Mouse (Mus musculus) neutrophil, adult 5-6 weeks (primary cell): ENCODE measurements around the gene Plb1. TPM values are rescaled to one million over a fixed set of nuclear protein-coding genes. Genes with fewer than 3 reads are reported as not detected.

Experiments used
- ATAC-seq: fragments of 151-379, 151-347 bp; 2 replicates; pipeline ENCODE4 v1.8.0; 2017; ENCODE audit warnings: mild to moderate bottlenecking, moderate TSS enrichment; ENCODE audit not compliant: insufficient number of reproducible peaks, poor library complexity, low FRiP score, severe bottlenecking; ENCODE audit errors: extremely low read depth
- total RNA-seq: library from RNA; stranded (forward); fragments of 200-1000 nt; gene quantifications from 2 replicates; pipeline ENCODE4 v1.2.3, GENCODE M21; 2017

Plb1 gene
- total RNA-seq, 1 experiment from 2014 or later: 0.70 TPM

DNA sequence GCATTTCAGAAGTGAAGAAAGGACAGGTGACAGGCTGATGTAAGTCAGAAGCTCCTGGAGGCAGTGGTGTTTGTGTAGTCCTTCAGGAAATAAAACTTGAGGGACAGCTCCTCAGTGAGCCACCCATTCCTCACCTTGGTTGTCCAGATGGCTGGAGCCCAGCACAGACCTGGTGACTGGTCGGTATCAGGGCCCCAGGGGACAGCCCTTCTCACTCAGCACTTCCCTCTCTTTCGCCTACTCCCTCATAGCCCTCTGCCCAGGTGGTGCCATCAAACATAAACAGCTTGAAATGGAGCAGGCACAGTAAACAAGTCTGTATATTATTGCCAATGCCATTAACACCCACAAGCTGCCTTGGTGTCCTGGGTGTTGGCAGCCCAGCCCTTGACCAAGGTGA lies 8.2 kb downstream of the Plb1 start:
- no peak for ATAC-seq

DNA sequence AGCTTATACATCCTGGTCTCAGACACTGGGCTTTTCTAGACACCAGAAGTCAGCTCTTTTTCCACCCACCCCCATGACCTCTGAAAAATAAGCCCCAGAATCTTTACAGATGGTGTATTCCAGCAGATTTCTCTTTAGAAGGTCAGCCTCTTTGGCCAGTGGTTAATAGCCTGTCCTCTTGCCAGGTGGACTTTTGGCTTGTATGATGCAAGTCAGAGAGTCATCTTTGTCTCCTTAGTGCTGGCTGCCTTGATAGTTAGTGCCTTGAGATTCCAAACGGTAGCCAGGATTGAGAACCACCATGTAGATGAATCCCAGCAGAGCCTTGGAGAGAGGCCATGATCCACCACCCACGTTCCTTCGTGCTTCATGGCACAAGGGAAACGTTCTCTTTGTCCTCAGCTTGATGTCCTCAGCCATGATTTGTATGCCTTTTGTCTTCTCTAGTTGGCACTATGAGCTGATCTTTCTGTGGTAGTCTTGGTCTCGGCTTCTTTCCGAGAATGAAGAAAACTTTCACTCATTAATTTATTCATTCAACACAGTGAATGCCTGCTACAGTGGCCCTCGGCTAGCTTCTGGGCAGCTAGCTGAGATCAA lies 10.9 kb downstream of the Plb1 start:
- ATAC-seq: no peak

DNA sequence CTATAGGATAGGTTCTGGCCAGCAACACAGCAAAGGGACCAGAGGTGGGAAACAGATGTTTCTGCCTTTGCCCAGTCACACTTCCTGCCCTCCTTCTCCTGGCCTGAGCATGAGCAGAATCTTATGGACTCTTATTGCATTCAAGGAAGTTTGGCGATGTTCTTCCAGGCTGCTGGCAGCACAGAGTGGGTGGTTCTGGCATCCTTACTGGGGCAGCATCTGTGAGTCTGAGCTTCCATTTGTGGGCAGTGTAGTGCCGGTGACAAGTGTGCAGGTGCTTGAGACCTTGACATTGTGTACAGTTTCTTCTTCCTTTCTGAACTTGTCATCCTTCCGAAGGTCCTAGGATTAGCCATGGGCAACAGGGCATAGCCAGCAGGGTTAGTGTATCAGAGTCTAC lies 12.9 kb downstream of the Plb1 start:
- ATAC-seq: no peak

DNA sequence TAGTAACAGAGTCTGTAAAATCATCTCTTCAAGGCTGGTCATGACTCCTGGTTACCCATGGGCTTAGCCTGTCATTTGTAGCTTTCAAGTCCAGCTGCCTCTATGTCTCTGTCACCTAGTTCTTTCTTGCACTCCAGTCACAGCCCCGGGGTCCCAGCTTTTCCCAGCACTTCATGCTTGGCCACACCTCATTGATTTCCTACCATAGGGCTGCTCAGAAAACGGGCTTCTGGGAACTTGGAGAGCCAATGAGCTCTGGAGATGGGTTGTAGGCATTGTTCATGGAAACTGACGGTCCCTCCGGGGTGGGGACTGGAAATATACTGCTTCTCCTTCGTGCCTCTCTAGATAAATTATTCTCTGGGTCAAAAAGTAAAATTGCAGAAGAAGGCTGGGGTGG lies 28.2 kb downstream of the Plb1 start:
- ATAC-seq: no peak

DNA sequence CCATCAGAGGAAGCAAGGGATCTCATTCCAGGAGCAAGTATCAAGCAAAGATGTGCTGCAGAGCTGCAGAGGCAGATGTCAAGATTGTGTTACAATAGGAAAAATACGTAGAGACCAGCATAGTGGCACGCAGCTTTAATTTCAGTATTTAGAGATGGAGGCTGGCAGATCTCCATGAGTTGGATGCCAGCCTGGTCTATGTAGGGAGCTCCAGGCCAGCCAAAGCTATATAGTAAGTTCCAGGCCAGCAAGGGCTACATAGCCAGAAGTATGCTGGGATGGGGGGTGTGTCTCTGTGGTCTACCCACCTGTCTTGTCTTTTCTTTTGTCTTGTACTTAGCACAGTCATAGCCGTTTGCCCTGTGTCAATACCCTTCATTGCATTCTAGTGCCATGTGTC lies 28.7 kb downstream of the Plb1 start:
- no peak for ATAC-seq

DNA sequence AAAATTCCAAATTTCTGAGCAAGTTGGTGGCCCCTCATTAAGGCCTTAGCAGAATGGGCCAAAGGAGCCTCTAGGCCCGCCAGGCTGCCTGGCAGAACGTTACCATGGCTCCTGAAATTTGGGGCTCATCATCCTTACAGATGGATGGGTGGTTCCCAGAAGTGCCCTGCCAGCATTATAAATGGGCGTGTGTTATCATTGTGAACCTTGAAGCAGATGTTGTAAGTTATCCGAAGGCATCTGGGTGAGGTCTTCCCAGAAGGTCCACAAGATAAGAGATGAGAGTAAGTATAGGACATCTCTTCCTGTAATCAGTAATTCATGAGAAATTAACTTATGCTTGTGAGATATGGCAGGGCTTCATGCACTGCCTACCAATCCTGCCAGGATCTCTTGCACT lies 30.0 kb downstream of the Plb1 start:
- no peak for ATAC-seq

DNA sequence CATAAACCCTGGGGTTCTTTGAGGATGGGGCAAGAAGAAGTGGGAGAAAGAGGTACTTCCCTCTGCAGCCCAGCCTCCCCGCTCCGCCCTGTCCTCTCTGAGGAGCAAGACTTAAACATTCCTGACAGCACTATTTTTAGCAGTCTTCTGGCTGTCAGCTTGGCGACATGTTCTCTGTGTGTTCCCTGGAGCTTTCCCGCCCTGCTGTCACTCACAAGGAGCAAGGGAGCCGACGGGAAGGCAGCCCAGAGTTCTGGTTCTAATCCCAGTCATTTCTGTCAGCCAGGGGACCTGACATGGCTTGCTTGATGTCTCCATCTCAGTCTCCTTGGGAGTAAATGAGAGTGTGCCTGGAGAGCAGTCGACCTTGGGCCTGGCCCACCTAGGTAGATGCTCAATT lies 40.0 kb downstream of the Plb1 start:
- ATAC-seq: no peak

DNA sequence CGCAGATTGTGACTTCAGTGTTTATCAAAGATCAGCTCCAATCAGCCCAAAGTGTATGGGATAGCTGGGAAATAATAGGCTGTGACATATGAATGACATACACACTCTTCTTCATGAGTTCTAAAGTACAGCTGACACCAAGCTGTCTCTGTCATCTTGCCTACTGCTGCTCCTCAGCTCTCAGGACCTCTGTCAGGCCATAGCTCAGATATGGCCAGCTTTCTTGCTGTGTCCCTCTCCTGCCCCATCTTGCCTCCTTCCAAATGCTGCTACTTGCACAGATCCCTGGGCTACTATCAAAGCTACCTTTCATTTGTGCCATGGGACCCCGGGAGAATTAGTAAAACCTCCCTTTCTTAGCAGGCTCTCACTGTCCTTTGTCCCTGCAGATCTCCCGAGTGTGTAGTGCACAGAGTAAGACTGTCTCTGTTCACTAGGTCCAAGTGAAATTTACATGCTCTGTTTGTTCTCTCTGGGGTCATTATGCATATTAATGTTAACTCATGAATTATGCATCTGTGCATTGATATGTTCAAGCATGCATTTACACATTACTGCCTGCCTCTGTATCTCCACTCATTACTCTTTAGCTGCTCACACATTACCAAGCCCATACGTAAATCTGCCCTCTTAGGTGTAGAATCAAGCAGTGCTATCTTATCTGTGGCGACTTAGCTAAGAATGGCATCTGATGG lies 45.6 kb downstream of the Plb1 start:
- no peak for ATAC-seq

DNA sequence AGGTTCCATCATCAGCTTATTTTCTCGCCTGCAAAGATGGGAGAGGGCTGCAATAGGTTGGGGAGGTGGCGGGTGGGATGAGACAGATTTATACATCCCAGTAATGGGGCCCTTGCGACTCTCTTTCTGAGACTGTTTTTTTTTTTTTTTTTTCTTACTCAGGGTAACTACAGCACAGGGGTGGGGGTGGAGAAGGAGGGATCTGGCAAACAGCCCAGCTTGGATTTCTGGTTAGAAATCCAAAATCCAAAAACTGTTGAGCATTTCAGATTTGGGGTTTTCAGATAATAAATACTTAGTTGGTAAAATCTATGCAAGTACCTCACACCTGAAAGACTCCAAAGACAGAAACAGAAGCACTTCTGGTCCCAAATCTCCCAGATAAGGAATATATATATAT lies 47.6 kb downstream of the Plb1 start:
- ATAC-seq: no peak

DNA sequence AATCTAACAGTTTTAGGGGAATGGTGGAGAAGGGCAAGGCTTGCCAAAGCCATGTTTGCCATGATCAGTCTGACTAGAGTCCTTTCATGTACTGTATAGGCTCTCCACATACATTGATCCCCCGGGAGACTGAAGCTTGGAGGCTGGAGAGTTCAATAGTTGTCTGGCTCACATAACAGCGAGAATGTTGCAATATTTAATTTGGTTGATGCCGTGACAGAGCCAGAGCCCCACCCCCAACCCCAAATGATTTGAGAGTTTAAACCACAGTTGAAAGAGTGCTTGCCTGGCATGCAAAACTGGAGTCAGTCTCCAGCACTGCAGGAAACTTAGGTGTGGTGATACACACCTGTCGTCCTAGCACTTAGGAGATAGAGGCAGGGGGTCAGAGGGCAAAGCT lies 49.8 kb downstream of the Plb1 start:
- no peak for ATAC-seq

DNA sequence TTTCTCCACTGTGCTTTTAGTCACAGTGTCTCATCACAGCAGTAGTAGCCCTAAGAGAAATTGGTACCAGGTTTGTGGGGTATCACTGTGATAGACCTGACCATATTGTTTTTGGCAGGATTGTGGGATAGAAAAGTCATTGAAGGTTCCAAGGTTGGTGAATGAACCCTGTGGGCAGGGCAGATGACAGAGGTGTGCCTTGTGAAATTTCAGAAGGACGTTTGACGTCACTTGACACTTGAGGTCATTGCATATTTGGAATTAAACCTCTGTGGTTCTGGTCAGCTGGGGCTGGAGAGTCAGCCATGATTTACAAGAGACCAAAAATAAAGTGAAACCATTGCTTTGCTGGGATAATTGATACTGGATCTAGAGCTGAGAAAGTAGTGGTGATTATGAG lies 50.9 kb downstream of the Plb1 start:
- ATAC-seq: no peak

DNA sequence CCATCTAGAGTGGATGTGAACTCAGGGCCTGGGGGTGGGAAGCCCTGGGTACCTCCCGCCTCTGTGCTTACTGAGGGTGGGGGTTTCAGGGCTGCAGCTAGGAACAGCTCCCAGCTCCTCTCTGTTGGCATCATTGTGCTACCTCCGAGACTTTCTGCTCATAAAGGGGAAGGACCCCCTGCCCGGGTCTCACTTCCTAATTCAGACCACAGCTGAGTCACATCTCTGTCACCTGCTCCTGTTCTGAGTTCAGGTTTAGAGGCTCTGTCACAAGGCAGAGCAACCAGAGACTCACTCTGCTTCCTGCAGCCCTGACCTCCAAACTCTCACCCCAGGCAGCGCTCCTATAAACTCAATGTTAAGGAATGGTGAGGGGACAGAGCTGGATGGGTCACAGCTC lies 53.8 kb downstream of the Plb1 start:
- ATAC-seq: no peak

DNA sequence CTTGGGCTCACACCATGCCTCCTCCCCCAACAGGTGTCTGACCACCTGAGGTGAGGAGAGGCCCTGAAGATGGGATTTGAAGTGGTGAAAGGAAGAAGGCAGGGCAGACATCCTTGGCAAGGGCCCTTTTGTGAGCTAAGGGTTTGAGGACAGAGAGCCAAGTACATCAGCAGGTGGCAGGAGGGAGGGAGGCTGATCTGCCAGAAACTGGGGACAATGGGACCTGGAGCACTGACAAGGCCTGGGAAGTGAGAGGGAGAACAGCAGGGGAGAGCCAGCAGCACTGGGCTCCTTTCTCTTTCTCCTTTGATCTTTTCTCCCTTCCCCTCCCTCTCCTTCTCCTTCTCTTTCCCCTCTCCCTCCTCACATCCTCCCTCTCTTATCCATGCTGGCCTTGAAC lies 55.5 kb downstream of the Plb1 start:
- ATAC-seq: no peak

DNA sequence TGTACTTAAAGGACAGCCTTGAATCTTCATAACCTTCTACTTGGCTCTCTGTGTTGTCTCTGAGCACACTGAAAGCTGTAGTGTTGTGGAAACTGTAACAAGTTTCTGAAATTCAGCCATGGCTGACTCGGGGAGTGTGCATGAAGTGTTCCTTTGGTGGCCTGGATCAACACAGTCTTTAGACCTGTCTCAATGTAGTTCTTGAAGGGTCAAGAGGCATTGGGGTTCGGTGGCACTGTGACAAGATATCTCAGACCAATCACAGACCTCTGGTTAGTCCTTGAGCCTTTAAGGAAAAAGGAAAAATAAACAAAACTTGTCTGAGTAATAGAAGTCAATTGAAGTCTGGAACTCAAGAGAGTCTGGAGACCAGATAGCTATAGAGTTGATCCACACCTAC lies 58.8 kb downstream of the Plb1 start:
- ATAC-seq: no peak

DNA sequence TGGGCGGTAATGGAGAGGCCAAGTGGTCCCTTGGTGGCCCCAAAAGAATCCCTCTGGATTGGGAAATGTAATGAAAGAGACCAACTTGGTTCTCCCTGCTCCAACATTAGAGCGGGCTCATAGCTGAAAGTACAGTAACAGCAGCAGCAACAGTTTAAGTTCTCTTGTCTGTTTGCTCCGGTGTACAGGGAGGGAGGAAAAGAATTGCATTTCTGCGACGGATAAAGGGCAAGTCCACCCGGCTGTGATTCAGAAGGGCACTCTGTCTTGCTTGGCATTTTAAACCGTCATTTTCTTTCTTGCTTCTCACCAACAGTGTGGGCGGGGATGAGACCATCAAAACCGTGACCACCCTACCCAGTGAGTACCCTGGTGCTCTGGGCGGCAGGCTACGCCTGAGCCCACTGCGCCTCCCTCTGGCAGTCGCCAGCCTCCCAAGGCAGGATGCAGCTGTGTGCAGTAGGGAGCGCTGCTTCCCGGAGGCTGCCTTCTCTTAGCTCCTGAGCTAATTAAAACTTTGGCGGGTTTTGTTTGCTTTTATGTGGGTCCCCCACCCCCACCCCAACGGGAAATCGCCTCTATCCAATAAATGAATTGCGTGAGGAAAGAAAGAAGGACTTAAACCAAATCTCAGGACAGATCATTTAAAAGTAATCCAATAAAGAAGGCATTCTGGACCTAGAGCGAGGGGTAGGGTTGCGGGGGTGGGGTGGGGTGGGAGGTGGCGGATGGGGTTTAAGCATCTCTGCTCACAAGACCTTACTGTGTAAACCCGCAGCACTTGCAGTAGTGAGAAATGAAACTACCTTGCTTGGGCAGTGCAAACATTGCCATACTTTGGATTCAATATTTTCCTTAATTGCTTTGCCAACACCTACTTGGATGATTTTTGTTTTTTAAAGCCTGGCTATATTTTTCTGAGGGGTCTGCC lies 70.7 kb downstream of the Plb1 start:
- ATAC-seq: no peak

DNA sequence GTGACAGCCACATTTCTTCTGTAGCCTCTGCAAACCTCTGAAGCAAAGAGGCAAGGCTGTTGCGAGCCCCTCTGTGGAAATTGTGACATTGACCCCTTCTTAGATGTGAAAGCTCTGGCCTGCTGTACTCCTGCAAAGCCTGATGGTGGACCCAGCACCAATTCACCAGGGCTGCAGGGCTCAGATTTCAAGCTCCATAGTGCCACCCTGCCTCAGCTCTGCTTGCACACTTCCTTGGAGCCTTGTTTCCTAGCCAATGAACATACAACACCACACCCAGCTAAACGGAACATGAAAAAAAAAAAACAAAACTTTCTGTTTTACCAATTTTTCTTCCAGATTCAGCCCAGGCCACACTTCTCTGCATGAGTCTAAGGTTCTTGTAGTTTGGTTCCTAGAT lies 74.6 kb downstream of the Plb1 start:
- ATAC-seq: no peak

DNA sequence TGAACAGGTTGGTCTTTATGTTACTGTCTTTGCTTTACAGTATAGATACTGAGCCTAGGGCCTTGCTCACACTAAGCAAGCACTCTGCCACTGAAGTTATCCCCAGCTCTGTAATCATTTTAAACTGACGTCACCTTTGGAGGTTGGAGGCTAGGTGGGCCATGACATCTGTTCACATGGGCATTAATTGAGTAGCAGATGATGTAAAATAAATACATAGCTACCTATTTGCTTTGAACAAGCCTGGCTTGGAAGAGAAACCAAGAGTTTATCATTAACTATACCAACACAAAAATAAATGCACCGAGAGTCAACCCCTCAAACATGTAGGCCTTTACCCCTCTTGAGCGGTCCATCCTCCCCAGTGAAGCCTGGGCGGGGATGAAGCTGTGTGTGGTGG lies 76.1 kb downstream of the Plb1 start:
- ATAC-seq: no peak

DNA sequence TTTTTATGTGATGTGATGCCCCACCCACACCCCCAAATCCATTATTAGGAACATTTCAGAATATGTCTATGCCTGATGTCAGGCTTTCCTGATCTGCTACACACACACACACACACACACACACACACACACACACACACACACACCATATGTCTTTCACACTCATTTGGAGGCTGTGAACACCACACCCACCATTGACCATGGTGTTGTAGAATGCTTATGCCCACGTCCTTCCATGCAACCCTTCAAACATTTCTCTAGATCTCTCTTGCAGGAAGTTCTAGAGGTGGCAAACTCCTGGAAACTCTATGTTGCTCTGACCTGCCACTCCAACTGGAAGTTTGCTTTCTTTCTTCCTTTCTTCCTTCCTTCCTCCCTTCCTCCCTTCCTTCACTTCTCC lies 77.2 kb downstream of the Plb1 start:
- ATAC-seq: no peak

DNA sequence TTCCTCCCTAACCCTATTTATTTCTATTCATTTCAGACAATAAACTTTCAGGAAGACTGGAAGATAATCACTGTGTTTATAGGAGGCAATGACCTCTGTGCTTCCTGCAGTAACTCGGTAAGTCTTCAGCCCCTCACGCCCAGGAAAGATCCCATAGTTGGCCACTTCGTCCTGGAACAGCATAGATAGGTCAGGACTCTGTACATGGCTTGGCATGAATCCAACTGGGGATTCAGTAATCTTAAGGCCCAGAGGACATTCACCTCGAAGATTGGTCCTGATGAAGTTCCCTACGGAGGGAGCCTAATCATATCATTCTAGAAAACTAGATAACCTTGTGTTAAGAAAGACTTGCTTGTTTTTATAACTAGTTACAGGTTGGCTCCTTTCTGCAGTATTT lies 78.3 kb downstream of the Plb1 start:
- no peak for ATAC-seq

DNA sequence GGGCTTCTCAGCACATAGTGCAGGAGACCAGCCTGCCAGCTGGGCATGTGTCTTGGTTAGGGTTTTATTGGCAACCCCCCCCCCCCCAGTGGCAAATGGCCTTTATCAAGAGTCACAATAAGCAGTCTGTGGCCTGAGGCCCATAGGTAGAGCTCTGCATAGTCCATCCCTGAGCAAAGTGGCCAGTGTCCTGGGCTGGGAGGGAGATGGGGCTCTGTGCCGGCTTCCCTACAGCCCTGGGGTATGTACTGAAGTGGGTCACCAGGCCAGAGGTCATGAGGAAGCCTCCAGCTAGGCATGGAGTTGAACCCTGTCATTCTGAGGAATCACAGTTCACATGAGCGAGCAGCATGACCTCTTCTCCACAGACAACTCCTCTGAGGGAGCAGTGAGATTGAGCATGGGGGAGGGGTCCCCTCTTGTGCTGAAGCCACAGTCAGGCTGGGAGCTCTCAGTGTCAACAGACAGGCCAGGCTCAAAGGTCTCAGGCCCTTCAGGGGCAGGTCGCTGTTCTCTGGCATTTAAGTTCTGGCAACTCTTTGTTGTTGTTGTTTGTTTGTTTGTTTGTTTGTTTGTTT lies 79.2 kb downstream of the Plb1 start:
- ATAC-seq: no peak
